Mouse (Mus musculus): Measurements from ENCODE around the gene Mucl2. TPM values are rescaled to one million over a fixed set of nuclear protein-coding genes. Genes with fewer than 3 reads are reported as not detected.
"Not testable (repeated sequence)": the region's sequence is repeated elsewhere in the genome, so short reads cannot be mapped to it uniquely, and the experiment has no call there.

Mucl2 gene
- not detected in 2 replicates for polyA plus RNA-seq (2016; fragmentation: Nextera tagmentation; extraction: Ambion mirVana)

DNA sequence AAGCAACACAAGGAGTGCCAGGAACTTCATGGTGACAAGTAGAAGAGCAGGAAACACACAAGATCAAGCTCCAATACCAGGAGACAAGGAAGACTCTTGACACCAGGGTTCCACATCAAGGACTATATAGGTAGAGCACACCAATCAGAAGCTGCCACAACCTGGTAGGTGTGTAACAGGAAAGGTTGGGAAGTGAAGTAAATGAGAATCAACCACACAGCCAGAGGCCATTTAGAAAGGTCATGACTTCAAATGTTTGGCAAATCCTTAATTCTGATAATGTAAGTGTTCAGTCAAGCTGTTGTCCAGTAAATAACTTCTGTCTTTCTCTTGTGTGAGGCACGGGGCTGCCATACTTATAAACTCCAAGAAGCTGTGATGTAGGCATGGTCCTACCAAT is at the start of gene Mucl2:
TSS of gene Mucl2 (minus strand) at position 101 of the 400 bp plus-strand sequence.
- Histone ChIP-seq H3K9ac (no peak within 1 kb of the TSS), H3K9me3 (no peaks in the 10 kb centered on the region), H3K4me3 (no peak within 1 kb of the TSS), H3K27me3 (replicated peaks) (no peaks in the 10 kb centered on the region), H3K27ac (no peak within 1 kb of the TSS), H3K4me2 (replicated peaks) (no peak within 1 kb of the TSS), H3K4me1 (no peaks in the 10 kb centered on the region), H3K36me3 (no peaks in the 10 kb centered on the region)
- 85% methylated on average over 1 of the region's 1 CpGs for WGBS
- ATAC-seq (ENCODE audit: low FRiP score, low read depth) = no peak

DNA sequence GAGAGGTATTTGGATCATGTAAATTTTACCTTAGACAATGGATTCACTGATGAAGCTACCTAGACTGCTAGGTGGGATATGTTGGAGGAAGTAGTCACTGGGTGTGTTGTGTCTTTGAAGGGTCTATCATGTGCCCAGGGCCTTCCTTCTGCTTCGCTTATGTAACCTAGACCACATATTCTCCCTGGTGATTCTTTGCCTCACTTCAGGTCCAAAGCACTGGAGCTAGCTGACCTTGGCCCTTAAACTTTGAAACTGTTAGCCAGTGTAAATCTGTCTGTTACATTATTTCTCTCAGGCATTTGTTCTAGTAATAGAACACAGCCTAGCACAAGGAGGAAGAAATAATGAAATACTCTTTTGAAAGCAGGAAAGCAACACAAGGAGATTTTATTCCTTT is 13.9 kb upstream of the Mucl2 start:
- H3K4me3 ChIP-seq; H3K9ac ChIP-seq; H3K4me2 ChIP-seq (replicated peaks); H3K4me1 ChIP-seq; H3K27me3 ChIP-seq (replicated peaks); H3K36me3 ChIP-seq; ATAC-seq (ENCODE audit: low FRiP score, low read depth); H3K27ac ChIP-seq: not testable (repeated sequence)
- WGBS = 31% methylated on average over 1 of the region's 1 CpGs
- peaks cover 10% of the 10 kb centered on the region for H3K9me3 ChIP-seq

Small RNAs within 50 kb of the gene (microRNA-seq; reads per million reads assigned to microRNA genes)
- gene Gm22852 = not detected

Other genes starting within 250 kb of the Mucl2 start
- not detected in 2 replicates for gene Mucl1, start 143.8 kb downstream of the Mucl2 start, polyA plus RNA-seq (2016; fragmentation: Nextera tagmentation; extraction: Ambion mirVana)